Mouse (Mus musculus) layer of hippocampus, postnatal 10 days (tissue): Measurements from ENCODE around the gene Slbp. TPM values are rescaled to one million over a fixed set of nuclear protein-coding genes. Genes with fewer than 3 reads are reported as not detected.

Experiments used
- DNase-seq, 2 experiments: peaks; one replicate each; pipeline ENCODE4 v3.0.0; 2021; ENCODE audit warnings: low spot score in 2 of 2
- long read RNA-seq: library from polyadenylated mRNA; stranded (forward); transcript quantifications from one replicate; pipeline ENCODE4 v2.0.0, GENCODE M21; 2023
- total RNA-seq, 2 experiments: library from RNA; stranded (reverse); gene quantifications; 2 replicates each; pipeline ENCODE4 v1.2.3; 2021

Gene Slbp
- 10 to 100 TPM; 28.7 to 31.7 TPM for total RNA-seq
- long read RNA-seq, transcript Slbp-201 (8 exons, 1,906 nt): major isoform, 22 of 32 reads
- long read RNA-seq, partial matches to known transcripts: 4 of 32 reads
- long read RNA-seq, other reads (novel, unspliced or antisense): 5 of 32 reads

DNA sequence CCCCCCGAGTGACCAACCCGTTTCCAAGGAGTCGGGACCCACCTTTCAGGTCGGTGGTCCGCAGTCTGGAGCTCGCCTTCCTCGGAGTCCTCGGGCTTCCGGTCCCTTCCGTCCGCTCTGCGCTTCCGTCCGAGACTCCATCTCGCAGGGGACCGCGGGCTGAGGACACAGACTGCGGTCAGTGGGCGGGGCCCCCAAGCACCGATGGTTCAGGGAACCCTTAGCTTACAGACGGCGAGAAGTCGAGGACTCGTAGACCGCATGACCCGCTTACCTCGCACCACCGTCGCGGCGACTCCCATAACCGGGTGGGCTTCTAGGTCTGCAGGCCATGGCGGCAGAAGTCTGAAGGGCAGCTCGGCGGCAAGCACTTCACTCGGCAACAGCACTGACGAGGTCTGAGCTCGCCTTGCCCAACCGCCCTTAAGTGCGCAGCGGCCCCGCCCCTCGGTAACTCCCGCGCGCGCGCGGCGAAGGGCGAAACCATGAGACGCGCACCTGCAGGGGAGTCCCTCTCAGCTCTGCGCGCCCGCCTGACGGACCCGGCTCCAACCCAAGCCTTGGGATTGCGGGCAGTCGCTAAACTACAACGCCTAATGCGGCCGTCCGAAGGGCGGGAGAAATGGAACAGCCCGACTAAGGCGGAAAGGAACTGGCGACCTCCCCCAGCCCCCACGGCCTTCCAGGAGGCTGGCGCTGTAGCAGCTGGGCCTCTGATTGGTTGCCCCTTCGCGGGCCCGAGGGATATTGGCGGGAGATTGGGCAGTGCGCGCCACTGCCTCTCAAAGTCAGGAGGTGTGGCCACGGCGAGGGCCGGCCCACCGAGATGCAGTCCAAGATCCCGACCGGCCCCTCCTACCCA lies at the start of gene Slbp:
Gene Slbp, minus strand, starts transcription at position 654 of the 862 bp plus-strand sequence.
- DNase-seq: peak; percentile 95 to 96

DNA sequence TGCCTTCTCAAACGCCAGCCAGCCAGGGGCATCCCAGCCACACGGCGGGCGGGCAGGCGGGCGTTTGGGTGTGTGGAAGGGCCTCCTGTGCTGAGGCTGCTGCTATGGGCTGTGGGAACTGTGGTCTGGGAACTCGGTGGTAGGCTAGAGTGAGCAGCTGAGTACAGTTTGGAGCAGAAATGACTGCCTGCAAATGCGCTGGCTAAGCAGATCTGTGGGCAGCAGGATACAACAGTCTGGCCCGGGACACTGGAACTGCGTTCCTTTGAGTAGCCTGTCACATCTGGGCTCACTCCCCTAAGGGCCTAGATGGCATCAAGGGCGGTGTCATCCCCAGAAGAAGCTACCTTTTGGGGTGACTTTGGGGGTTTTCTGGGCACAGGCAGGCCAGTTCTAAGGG lies 49.5 kb upstream of the Slbp start:
- no peak for DNase-seq

DNA sequence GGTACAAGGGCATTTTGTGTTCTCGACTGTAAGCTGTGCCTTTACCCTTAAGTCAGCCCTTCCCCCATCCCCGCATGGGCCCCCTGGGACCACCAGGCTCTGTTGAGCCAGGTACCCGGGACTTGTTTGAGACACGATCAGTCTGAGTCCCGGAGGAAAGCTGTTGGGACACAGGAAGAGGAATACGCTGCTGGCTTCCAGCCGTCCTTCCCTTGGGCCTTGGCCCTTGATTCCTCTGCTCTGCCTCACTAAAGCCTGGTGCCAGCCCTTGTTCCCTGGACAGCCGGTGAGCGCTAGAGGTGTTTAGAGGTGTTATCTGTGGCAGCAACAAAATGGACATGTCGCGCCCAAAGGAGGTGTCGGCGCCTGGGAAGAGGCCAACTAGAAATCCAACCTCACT lies 47.6 kb upstream of the Slbp start:
- DNase-seq: no peak

GRCm38 (mm10) chr5:33698669-33699068 lies 46.3 kb upstream of the Slbp start:
- no peak for DNase-seq

GRCm38 (mm10) chr5:33697947-33698512 lies 45.7 kb upstream of the Slbp start:
- peak; percentile 63 to 78 for DNase-seq

DNA sequence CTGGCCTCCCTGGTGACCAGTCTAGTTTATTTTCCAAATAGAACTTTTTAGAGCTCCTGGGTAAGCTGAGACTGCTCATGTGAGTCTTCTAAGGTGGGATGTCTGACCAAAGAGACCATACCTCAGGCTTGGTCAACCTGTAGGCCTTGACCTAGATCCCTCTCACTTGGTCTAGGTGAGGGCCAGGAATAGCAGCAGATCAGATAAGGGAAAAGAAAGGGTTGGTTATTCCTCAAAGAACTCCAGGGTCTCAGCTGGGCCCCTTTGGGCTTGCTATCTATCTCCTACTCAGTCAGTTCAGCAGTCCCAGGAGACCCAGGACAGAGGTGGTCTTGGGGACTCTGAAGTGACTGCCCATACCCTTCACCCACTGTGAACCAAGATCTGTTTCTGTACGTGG lies 45.2 kb upstream of the Slbp start:
- no peak for DNase-seq

DNA sequence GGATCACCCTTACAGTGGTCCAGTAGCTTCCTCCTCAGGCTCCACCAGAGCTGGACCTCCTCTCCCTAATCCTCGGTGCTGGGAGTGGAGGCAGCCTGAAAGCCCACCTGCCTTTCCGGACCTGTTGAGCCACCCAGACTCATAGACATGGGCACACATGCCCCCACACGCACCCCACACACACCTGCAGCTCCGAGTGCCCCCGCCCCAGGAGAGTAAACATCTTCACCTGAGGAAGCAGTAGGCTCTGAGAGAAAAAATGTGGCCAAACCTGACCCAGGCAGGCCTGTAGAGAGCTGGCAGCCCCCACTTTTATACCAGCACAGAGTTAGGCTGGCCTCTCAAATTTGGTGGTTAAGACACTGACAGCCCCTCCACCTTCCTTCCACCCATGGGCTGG lies 44.1 kb upstream of the Slbp start:
- DNase-seq: no peak

- DNase-seq: no peak
Measured at GRCm38 (mm10) chr5:33695718-33696121, 43.3 kb upstream of the Slbp start.

- DNase-seq: peak; percentile 71 to 81
Measured at GRCm38 (mm10) chr5:33694848-33695717, 42.7 kb upstream of the Slbp start.

- DNase-seq: no peak
Measured at GRCm38 (mm10) chr5:33694461-33694847, 42.1 kb upstream of the Slbp start.

DNA sequence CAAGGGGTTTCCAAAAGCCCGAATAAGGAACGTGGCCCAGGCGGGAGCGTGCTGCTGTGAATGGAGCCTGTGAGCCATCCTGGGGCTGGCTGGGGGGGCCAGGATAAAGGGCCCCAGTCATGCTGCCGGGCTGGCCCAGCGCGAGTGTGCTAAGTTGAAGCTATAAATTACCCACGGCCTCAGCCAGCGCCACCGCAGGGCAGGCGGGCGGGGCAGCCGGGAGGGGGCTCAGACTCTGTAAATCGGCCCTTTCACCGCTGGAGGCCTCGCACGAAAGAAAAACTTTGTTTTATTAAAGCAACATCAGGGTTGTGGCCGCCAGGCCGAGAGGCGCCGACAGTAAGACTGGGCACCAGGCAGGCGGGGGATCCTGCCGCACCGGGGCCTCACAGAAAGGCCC lies 40.0 kb upstream of the Slbp start:
- no peak for DNase-seq

DNA sequence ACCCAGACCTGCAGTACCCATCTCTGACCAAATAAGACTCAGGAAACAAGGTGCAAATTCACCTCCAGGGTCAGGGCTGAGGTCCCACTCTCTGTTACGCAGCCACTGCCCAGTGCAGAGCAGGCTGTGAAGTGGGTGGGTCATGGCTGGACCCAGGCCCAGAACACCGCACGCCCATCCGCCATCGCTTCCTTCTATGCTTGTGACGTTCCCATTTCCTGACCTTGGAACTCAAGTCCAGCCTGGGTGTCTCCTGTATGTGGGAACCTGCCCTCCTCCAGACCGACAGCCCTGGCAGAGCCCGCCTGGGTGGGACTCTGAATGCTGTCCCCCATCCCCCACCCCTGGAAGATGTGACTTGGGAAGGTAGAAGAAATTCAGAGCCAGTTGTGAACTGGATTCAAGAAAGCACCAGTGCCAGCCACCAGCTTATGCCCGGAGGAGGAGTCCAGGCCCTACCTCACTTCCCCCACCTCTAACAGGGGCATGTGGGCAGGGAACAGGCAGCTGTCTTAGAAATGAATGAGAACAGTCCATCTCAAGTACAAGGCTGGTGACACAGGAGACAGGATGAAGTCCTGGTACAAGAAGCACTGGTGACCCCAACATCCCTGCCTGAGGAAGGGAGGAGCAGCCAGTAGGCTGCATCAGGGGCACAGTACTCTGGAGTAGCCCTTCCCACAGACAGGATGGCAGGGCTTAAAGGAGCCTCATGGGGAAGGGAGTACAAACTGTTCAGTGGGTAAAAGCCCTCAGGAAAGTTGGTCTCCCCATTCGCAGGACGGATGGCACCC lies 37.7 kb upstream of the Slbp start:
- DNase-seq: peak in 1 of 2 experiments; percentile 13

DNA sequence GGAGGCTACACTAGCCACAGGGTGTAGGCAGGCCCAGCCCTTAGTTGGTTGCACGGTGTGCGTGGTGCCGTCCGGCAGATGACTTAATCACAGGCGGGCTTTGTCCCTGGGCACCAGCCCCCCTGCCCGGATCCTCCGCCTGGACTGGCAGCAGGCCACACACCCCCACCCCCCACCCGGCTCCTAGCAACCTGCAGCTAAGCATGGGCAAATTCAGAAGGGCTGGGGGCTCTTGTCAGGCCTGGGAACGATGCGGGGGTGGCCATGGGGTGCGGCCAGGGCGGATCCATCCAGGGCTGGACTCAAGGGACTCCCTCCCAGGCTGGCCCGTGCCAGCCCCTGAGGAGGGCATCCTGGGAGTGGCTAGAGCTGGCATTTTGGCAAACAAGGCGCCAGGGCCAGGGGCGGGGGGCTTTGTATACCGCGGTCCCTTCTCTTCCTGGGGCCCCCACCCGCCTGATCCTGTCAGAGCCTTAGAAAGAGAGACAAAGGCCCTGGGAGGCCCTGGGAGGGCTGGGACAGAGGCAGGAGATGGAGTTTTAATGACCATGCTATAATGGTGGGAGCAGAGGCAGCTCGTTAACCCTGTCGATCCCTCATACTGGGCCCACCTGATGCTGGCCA lies 37.0 kb upstream of the Slbp start:
- DNase-seq: peak in 1 of 2 experiments; percentile 57

DNA sequence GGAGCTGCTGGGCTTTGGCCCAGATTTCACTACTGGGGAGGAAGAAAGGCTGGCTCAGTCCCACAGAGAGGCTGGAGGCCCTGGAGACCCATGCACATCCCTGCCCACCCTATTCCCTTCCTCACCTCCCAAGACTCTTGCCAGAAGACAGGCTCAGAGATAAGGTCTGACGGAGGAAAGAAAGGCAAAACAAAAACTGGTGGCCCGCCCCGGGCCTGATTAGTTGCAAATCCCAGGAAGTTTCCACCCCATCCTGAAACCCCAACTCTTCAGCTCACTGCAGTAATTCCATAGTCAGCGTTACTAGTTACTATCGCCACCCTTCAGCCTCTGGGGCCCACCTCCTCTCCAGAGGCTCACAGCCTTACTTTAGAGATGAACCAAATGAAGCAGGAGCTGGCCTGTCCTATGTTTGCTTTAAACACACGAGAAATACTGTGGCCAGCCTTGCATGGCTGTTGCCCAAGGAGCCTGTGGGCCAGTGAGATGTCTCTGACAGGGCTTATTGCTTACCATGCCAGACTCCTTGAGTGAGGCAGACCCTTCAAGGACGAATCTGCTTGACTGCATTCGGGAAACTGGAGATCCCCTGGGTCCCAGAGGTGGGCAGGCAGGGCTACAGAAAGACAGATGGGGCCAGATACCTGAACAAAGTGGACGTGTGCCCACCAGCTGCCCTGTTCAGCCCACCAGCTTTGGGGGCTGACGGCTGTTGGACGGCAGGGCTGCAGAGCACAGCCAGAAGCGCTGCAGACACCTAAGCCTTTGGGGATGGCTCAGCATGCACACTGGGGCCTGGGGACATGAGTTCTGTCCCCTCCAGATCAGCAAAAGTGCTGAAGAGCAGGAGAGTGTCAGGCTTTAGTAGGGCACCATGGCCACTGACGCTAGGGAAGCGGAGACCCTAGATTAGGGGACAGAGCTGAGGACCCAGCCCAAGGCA lies 36.2 kb upstream of the Slbp start:
- no peak for DNase-seq

DNA sequence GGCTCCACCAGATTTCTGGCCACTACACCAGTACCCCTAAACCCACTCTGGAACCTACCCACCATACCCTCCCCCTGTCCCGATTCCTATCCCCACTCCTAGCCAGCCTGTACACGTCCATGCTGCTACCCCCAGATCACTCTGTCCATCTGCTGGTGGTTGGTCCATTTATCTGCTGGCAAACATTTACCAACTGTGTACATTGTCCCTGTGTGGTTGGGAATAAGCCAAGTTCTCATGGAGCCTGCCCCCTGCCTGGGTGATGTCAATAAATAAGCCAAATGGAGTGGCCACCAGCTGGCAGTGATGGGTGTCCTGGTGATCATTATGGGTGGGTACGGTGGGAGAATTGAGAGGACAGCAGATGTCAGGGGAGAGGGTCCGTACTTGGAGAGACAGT lies 34.8 kb upstream of the Slbp start:
- no peak for DNase-seq

DNA sequence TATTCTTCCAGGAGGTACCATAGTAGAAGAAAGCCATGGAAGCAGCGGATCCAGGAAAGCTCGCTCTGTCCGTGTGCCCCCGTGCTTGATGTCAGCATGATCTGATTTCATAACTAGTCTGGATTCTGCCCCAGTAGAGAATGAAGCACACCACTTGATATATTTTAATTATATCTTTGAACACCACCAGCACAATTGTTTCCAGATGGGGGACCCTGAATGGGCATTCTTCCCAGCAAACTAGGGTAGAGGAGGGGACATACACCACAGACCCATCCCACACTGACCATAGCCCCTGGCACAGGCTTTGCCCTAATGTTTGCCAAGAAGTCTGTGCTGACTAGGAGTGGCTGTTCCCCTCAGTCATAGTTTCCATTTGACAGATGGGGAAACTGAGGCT lies 32.6 kb upstream of the Slbp start:
- no peak for DNase-seq

DNA sequence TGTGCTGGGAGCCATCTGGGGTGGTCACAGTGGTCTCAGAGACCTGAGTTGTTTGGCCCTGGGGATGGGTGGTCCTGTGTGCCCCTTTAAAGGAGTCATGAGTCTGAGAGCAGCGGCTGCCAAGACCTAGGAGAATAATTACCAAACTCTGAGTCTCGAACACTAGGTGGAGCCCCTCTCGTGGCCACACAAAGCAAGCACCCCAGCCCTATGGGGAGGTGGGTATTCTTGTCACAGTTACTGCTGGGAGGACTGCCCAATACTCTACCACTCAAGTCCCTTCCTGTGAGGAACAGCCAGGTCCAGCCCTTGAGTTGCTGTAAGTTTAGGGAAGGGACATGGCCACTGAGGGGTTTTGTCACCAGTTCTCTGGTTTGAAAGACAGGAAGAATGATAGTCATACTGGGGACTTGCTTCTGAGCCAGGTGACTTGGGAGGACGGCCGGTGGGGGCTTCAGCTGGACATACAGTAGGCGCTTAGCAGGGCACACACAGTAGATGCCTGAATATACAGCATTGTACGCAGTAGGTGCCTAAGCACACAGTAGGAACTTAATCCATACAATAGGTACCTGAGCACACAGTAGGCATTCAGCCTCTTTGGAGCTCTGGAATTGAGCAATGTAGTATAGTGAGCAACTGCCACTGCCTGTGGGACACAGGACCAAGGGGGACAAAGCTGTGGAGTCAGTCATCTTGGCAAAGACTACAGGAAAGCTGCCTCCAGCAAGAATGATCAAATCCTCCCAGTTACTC lies 31.7 kb upstream of the Slbp start:
- DNase-seq: peak in 1 of 2 experiments; percentile 72

GRCm38 (mm10) chr5:33682963-33683362 lies 30.6 kb upstream of the Slbp start:
- DNase-seq: no peak
